Mouse (Mus musculus): Measurements from ENCODE around the gene Adap1. TPM values are rescaled to one million over a fixed set of nuclear protein-coding genes. Genes with fewer than 3 reads are reported as not detected.

Adap1 gene
- total RNA-seq, 1 experiment from 2014 or later = 29.0 TPM

GRCm38 (mm10) chr5:139248846-139249245 lies 76.6 kb downstream of the Adap1 start:
- no peak for ATAC-seq (replicated peaks in 1 of 2; ENCODE audit: insufficient read depth in 1 of 2, low FRiP score in 2 of 2, low TSS enrichment in 1 of 2, low read depth in 1 of 2, poor library complexity in 2 of 2, severe bottlenecking in 2 of 2)

DNA sequence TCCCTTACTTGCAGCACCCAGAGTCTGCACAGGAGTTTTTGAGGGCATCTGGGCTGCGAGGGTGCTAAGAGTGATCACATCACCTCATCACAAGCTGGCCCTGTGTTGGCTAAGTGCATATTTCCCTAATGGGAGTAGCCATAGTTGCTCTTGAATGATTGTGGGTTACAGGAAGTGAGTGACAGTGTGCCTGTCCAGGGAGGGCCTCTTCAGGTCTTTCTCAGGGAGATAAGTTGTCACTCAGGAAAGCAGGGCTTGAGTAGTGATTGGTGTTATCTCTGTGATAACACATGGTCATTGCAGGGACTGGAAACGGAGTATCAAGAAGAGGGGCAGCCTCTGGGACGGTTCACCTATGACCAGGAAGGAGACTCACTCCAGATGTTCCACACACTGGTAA lies 77.7 kb downstream of the Adap1 start:
- ATAC-seq (replicated peaks in 1 of 2; ENCODE audit: insufficient read depth in 1 of 2, low FRiP score in 2 of 2, low TSS enrichment in 1 of 2, low read depth in 1 of 2, poor library complexity in 2 of 2, severe bottlenecking in 2 of 2) = no peak

DNA sequence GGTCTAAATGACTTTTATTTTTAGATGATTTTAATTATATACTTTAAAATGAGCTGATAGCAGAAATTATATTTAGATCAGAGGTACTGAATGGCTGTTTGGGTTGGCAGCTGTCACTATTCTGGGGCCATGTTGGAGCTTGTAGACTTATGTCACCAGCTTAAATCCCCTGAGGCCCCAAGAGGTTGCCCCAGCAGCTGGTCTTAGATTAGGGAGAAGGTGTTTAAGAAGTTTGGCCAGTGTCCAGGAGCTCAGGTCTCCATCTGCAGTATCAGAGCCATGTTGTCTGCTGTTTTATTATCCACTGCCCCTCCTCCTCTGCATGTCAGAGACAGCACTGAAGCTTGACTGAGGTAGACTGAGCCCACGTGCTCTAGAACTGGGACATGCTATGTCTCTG lies 82.0 kb downstream of the Adap1 start:
- no peak for ATAC-seq (replicated peaks in 1 of 2; ENCODE audit: insufficient read depth in 1 of 2, low FRiP score in 2 of 2, low TSS enrichment in 1 of 2, low read depth in 1 of 2, poor library complexity in 2 of 2, severe bottlenecking in 2 of 2)

DNA sequence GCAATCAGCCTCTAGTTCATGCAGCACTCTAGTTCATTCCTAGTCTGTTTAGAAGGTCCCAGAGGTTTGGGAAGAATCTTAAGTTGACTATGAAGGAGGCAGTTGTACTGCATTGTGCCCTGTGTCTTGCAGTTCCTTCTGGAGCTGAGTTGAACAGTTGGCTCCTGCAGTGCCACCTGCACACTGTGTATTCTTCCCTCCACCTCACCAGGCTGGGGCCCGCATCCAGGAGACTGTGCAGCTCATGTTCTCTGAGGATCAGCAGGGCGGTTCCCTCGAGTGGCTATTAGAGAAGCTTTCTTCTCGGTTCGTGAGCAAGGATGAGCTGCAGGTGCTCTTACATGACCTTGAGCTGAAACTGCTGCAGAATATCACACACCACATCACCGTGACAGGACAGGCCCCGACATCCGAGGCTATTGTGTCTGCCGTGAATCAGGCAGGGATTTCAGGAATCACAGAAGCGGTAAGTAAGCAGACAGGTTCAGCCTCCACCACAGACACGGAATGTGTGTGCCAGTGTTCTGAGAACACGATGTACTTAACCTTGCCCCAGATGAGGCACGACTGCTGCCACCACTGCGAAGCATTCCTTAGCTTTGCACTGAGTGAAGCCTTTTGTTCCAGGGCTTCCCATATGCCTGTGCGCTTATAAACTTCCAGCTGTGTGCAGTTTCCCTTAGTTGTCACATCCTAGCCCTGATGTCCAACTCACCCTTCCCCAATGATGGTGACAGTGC lies 84.2 kb downstream of the Adap1 start:
- no peak for ATAC-seq (replicated peaks in 1 of 2; ENCODE audit: insufficient read depth in 1 of 2, low FRiP score in 2 of 2, low TSS enrichment in 1 of 2, low read depth in 1 of 2, poor library complexity in 2 of 2, severe bottlenecking in 2 of 2)

DNA sequence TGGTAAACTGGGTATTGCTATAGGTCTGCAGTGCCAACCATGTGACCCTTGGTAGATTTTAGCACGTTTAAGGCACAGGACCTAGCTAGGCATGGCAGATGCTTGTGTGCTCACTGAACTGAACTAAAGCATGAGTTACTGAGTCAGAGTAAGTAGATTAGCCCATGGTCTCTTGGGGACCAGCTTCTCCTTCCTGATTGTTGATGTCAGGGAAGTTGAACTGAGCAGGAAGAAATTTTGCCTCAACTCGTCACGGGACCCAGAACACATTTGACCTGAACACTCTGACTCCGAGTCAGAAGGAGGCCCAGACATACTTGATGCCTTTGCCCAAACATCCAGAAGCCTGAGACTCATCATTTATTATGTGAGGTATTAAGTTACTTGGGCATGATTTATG lies 88.0 kb downstream of the Adap1 start:
- ATAC-seq (replicated peaks in 1 of 2; ENCODE audit: insufficient read depth in 1 of 2, low FRiP score in 2 of 2, low TSS enrichment in 1 of 2, low read depth in 1 of 2, poor library complexity in 2 of 2, severe bottlenecking in 2 of 2) = no peak

- ATAC-seq (replicated peaks in 1 of 2; ENCODE audit: insufficient read depth in 1 of 2, low FRiP score in 2 of 2, low TSS enrichment in 1 of 2, low read depth in 1 of 2, poor library complexity in 2 of 2, severe bottlenecking in 2 of 2) = no peak
Measured at GRCm38 (mm10) chr5:139234423-139234822, 91.0 kb downstream of the Adap1 start.

- ATAC-seq (replicated peaks in 1 of 2; ENCODE audit: insufficient read depth in 1 of 2, low FRiP score in 2 of 2, low TSS enrichment in 1 of 2, low read depth in 1 of 2, poor library complexity in 2 of 2, severe bottlenecking in 2 of 2) = no peak
Measured at GRCm38 (mm10) chr5:139232083-139232482, 93.3 kb downstream of the Adap1 start.

- ATAC-seq (replicated peaks in 1 of 2; ENCODE audit: insufficient read depth in 1 of 2, low FRiP score in 2 of 2, low TSS enrichment in 1 of 2, low read depth in 1 of 2, poor library complexity in 2 of 2, severe bottlenecking in 2 of 2) = no peak
Measured at GRCm38 (mm10) chr5:139229716-139230115, 95.7 kb downstream of the Adap1 start.

DNA sequence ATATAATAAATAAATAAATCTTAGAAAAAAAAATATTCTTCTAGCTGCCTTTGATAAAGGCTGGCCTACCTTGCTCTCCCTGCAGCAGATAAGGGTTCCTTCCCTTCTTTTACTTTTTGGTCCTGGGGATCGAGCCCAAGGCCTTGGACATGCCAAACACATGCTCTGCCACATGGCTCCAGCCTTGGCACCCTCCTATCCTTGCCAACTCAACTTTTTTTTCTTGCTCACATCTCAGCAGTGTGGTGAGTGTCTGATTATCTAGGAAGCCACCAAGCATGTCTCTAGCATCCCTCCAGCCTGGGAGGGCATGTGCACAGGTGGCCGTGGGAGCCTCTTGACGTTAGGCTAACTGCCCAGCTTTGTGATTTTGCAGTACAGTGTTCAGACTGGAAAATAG lies 97.1 kb downstream of the Adap1 start:
- ATAC-seq (replicated peaks in 1 of 2; ENCODE audit: insufficient read depth in 1 of 2, low FRiP score in 2 of 2, low TSS enrichment in 1 of 2, low read depth in 1 of 2, poor library complexity in 2 of 2, severe bottlenecking in 2 of 2) = no peak

- no peak for ATAC-seq (replicated peaks in 1 of 2; ENCODE audit: insufficient read depth in 1 of 2, low FRiP score in 2 of 2, low TSS enrichment in 1 of 2, low read depth in 1 of 2, poor library complexity in 2 of 2, severe bottlenecking in 2 of 2)
Measured at GRCm38 (mm10) chr5:139227645-139228044, 97.8 kb downstream of the Adap1 start.

DNA sequence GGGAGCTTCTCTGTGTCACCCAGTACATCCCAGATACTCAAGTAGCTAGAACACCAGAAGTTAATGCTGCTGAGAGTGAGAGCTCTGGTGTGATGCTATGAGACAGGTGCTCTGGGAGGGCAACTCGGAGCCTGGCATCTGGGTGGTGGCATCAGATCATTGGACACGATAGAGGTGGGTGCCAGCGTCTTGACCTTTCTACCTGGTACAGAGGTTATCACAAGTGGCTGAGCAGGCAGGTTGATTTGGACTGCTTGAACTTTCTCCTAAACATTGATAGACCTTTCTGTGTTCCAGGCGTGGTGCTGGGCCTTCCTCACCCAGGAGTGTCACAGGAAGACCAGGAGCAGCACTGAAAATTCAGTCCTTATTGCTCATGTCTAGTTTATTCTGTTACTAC lies 98.2 kb downstream of the Adap1 start:
- no peak for ATAC-seq (replicated peaks in 1 of 2; ENCODE audit: insufficient read depth in 1 of 2, low FRiP score in 2 of 2, low TSS enrichment in 1 of 2, low read depth in 1 of 2, poor library complexity in 2 of 2, severe bottlenecking in 2 of 2)

- ATAC-seq (replicated peaks in 1 of 2; ENCODE audit: insufficient read depth in 1 of 2, low FRiP score in 2 of 2, low TSS enrichment in 1 of 2, low read depth in 1 of 2, poor library complexity in 2 of 2, severe bottlenecking in 2 of 2) = no peak
Measured at GRCm38 (mm10) chr5:139223331-139223730, 102.1 kb downstream of the Adap1 start.

Other genes starting within 250 kb of the Adap1 start
- 0.13 TPM in 1 of 2 replicates, not detected in the other for gene Prkar1b, start 175.6 kb downstream of the Adap1 start, total RNA-seq (2017)
- 6.6 and 11.4 TPM in 2 replicates for gene Dnaaf5, start 175.4 kb downstream of the Adap1 start, total RNA-seq (2017)
- gene Sun1, start 125.0 kb downstream of the Adap1 start, total RNA-seq (2017) = 39.6 and 42.5 TPM in 2 replicates
- 16.4 and 20.3 TPM in 2 replicates for gene Get4, start 73.3 kb downstream of the Adap1 start, total RNA-seq (2017)
- gene Cox19, start 25.8 kb upstream of the Adap1 start, total RNA-seq (2017) = 14.9 and 18.7 TPM in 2 replicates
- not detected in 2 replicates for gene Cyp2w1, start 27.0 kb upstream of the Adap1 start, total RNA-seq (2017)
- gene Gpr146, start 52.1 kb upstream of the Adap1 start, total RNA-seq (2017) = 11.2 and 11.8 TPM in 2 replicates
- gene C130050O18Rik, start 79.7 kb upstream of the Adap1 start, total RNA-seq (2017) = 2.1 and 3.3 TPM in 2 replicates
- gene Gper1, start 97.5 kb upstream of the Adap1 start, total RNA-seq (2017) = 0.44 TPM in 1 of 2 replicates, not detected in the other
- gene 3110082I17Rik, start 134.9 kb upstream of the Adap1 start, total RNA-seq (2017) = 39.3 and 39.9 TPM in 2 replicates
- gene Zfand2a, start 158.9 kb upstream of the Adap1 start, total RNA-seq (2017) = 28.8 and 39.8 TPM in 2 replicates
- not detected in 2 replicates for gene Uncx, start 217.9 kb upstream of the Adap1 start, total RNA-seq (2017)